ENCODE assay signal across 8 mouse cellular contexts in the genomic region with DNA sequence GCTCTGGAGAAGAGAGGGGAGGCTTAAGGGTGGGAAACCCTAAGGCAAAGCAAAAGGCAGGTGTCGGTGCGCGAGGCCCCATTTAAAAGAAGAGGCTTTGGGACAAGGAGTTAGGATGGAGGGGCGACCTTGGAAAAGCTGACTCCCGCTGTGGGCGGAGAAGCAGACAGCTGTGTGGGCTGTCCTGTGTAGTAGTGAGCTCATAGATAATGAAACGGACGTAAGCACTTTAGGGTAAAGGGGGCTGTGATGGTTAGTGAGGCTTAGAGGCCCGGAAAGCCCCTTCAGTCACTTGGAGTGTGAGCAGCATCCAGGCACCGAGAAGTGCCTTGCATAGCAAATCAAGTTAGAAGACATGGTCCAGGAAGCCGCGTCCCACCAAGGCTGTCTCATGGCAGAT. TPM values are rescaled to one million over a fixed set of nuclear protein-coding genes. Genes with fewer than 3 reads are reported as not detected.
A peak's percentile ranks its signal among the peaks of the same experiment; 100 is the strongest.
DNase-seq lines count a peak whose midpoint lies in the region; ATAC-seq and TF ChIP-seq lines count a peak whose summit lies in the region.

A gene (minus strand): TSS at position 167 of the 400 bp plus-strand sequence.

- H3K36me3 ChIP-seq in hindbrain, postnatal 0 days (ENCODE audit: insufficient read depth, low read length): no peaks in the 10 kb centered on the region

- no peaks in the 10 kb centered on the region for H3K9me3 ChIP-seq in hindbrain, postnatal 0 days (ENCODE audit: low read length)

- peak within 1 kb of the TSS; percentile 67 for H3K4me3 ChIP-seq in hindbrain, postnatal 0 days (ENCODE audit: low read length)

- H3K4me2 ChIP-seq in hindbrain, postnatal 0 days (ENCODE audit: low read depth, low read length): peak within 1 kb of the TSS; percentile 92

- H3K4me1 ChIP-seq in hindbrain, postnatal 0 days (ENCODE audit: insufficient read depth, low read length): peaks cover 9% of the 10 kb centered on the region; the same call in 1 of the 2 replicates

- TF ChIP-seq CTCF in hindbrain, postnatal 0 days (IDR thresholded peaks at IDR 0.05; ENCODE audit: low read depth): no peak

- H3K27ac ChIP-seq in hindbrain, postnatal 0 days: peak within 1 kb of the TSS; percentile 80

- no peak for DNase-seq in layer of hippocampus, adult 18-20 months (ENCODE audit: low spot score in 2 of 2)
- DNase-seq in layer of hippocampus, adult 9-11 months: no peak
- no peak for DNase-seq in gastrocnemius, adult 18-20 months (ENCODE audit: low spot score)
- DNase-seq in hindbrain, postnatal 0 days (ENCODE audit: low spot score): no peak
- DNase-seq in cerebellum, postnatal 36 days: no peak
- DNase-seq in kidney, adult 9 months: no peak

- H3K27me3 ChIP-seq in hindbrain, postnatal 0 days (ENCODE audit: insufficient read depth, low read length): no peaks in the 10 kb centered on the region

- ATAC-seq in activated CD4-positive, CD25-positive, alpha-beta regulatory T cell, adult 4 months: peak; percentile 55
- peak; percentile 28 for ATAC-seq in hindbrain, postnatal 0 days
- no peak for ATAC-seq in megakaryocyte, adult 5-6 weeks (ENCODE audit: poor library complexity, severe bottlenecking)

- WGBS in hindbrain, postnatal 0 days: 7% methylated on average over 12 of the region's 12 CpGs

- H3K9ac ChIP-seq in hindbrain, postnatal 0 days (replicated peaks; ENCODE audit: low read length): peak within 1 kb of the TSS; percentile 68

RNA-seq across cellular contexts. Expression of the gene that starts here (rescaled TPM):
- 10 to 100 TPM; 24.2 to 26.0 TPM for total RNA-seq in layer of hippocampus, adult 18-20 months (2021)
- 10 to 100 TPM; 14.0 to 14.6 TPM for polyA plus RNA-seq in activated CD4-positive, CD25-positive, alpha-beta regulatory T cell, adult 4 months (2017; shearing (Covaris generic))
- total RNA-seq in gastrocnemius, adult 18-20 months (2021): 10 to 100 TPM; 12.6 to 20.2 TPM
- total RNA-seq in hindbrain, postnatal 0 days (2014; rRNA removed): 17.3 and 27.8 TPM in 2 replicates
- polyA plus RNA-seq in hindbrain, postnatal 0 days (2015; fragmentation: Nextera tagmentation; extraction: Ambion mirVana): 17.3 and 22.2 TPM in 2 replicates
- total RNA-seq in megakaryocyte, adult 5-6 weeks (2015): 16.1 and 17.7 TPM in 2 replicates
- total RNA-seq in megakaryocyte, adult 5-6 weeks (2017): 23.9 and 36.1 TPM in 2 replicates
